19 mouse cellular contexts compared by ENCODE assay signal in the genomic region with DNA sequence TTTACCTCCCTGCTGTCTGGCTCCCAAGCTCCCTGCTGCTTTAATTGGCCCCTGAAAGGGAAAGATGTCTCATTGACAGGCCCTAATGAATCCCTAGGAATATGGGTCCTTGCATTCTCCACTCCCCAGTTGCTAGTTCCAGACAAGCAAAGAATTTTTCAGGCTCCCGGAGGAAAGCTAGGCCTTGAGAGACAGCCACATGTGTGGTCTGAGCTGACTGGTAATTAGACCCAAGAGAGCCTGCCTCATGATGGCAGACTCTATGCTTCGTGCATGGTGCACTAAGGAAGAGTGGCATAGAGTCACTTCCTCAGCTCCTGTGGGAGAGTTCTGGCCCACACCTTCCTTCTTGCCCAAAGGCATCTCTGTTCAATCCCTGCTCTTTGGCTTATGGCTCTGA. TPM values are rescaled to one million over a fixed set of nuclear protein-coding genes. Genes with fewer than 3 reads are reported as not detected.
"Had no signal": no experiment of that assay in that cellular context is flagged by ENCODE, and none has a peak within 500 bp of the region (broad histone marks: within the 10 kb centered on the region; RNA-seq: fewer than 3 reads in every experiment).

No protein-coding gene starts in this region.

- H3K4me2 ChIP-seq: liver, embryonic 11.5 days; liver, embryonic 15.5 days; midbrain, embryonic 13.5 days; stomach, embryonic 15.5 days had no signal

- H3K9ac ChIP-seq: liver, embryonic 15.5 days; midbrain, embryonic 13.5 days; stomach, embryonic 15.5 days had no signal

- H3K27me3 ChIP-seq: liver, embryonic 15.5 days; midbrain, embryonic 13.5 days; stomach, embryonic 15.5 days had no signal

- H3K4me3 ChIP-seq: left cerebral cortex, adult 2 months; liver, embryonic 15.5 days; midbrain, embryonic 13.5 days; stomach, embryonic 15.5 days had no signal

- ATAC-seq: midbrain, embryonic 13.5 days had no signal

- DNase-seq: kidney, adult 8-10 months; kidney, postnatal 25 days; lung, adult 2 months; right cerebral cortex, postnatal 14 days; thymus, adult 2 months; thymus, postnatal 25 days had no signal

- H3K4me1 ChIP-seq: liver, embryonic 15.5 days; stomach, embryonic 15.5 days had no signal

- H3K9me3 ChIP-seq: liver, embryonic 15.5 days; midbrain, embryonic 13.5 days; stomach, embryonic 15.5 days had no signal

- H3K36me3 ChIP-seq: liver, embryonic 15.5 days; midbrain, embryonic 13.5 days; stomach, embryonic 15.5 days had no signal

- H3K27ac ChIP-seq: left cerebral cortex, adult 2 months; liver, embryonic 15.5 days; midbrain, embryonic 13.5 days; stomach, embryonic 15.5 days had no signal

RNA-seq across cellular contexts. Expression of a gene that starts 24.6 kb away (rescaled TPM):
- polyA plus RNA-seq: kidney, embryonic 16.5 days; limb, embryonic 11.5 days; liver, embryonic 11.5 days; liver, embryonic 15.5 days; lung, adult 2 months; lung, postnatal 0 days; midbrain, embryonic 13.5 days; midbrain, postnatal 0 days; neural tube, embryonic 14.5 days; spleen, adult 2 months; stomach, embryonic 15.5 days; testis, adult 2 months; thymus, adult 2 months; urinary bladder, adult 2 months had no signal

RNA-seq across cellular contexts. Expression of a gene that starts 57.9 kb away (rescaled TPM):
- polyA plus RNA-seq: kidney, embryonic 16.5 days; limb, embryonic 11.5 days; liver, embryonic 11.5 days; liver, embryonic 15.5 days; lung, adult 2 months; lung, postnatal 0 days; midbrain, embryonic 13.5 days; midbrain, postnatal 0 days; neural tube, embryonic 14.5 days; spleen, adult 2 months; stomach, embryonic 15.5 days; thymus, adult 2 months had no signal
